Mouse (Mus musculus): ENCODE measurements around the gene Ripor1.

GRCm38 (mm10) chr8:105592431-105592830 is 12.6 kb upstream of the Ripor1 start:
- no peak for TF ChIP-seq CTCF (IDR thresholded peaks at IDR 0.05; ENCODE audit: control insufficient read depth, insufficient read depth, insufficient read length)
- no peak for TF ChIP-seq USF1 (IDR thresholded peaks at IDR 0.05; ENCODE audit: low read depth)
- TF ChIP-seq MAX (IDR thresholded peaks at IDR 0.05), result no peak
- no peak for TF ChIP-seq FOSL1 (IDR thresholded peaks at IDR 0.05; ENCODE audit: insufficient read depth, low read length, poor library complexity, severe bottlenecking)
- TF ChIP-seq MYOD1 (IDR thresholded peaks at IDR 0.05; ENCODE audit: control insufficient read depth, insufficient read length, low read depth), result no peak
- no peak for TF ChIP-seq MYOG (IDR thresholded peaks at IDR 0.05; ENCODE audit: control insufficient read depth, extremely low read depth, insufficient read length)

All from C2C12 (cell line).